Mouse (Mus musculus): ENCODE results near the gene Arhgef10l.

GRCm38 (mm10) chr4:140694551-140695060 is 28.8 kb upstream of the Arhgef10l start:
- no peak for TF ChIP-seq POLR2A (IDR thresholded peaks at IDR 0.05; ENCODE audit: borderline replicate concordance, low read depth, low read length)
- TF ChIP-seq CTCF (IDR thresholded peaks at IDR 0.05; ENCODE audit: low read depth, low read length): no peak
